Mouse (Mus musculus) neural tube, postnatal 0 days (tissue): Measurements from ENCODE around the gene Olfr1243. TPM values are rescaled to one million over a fixed set of nuclear protein-coding genes. Genes with fewer than 3 reads are reported as not detected.

Experiments
- polyA plus RNA-seq: library from polyadenylated mRNA; unstranded; fragments of >200 nt; fragmentation: Nextera tagmentation; extraction: Ambion mirVana; gene quantifications from 2 replicates; pipeline ENCODE4 v1.2.1, GENCODE M21; 2015

Gene Olfr1243
- polyA plus RNA-seq: not detected in 2 replicates

DNA sequence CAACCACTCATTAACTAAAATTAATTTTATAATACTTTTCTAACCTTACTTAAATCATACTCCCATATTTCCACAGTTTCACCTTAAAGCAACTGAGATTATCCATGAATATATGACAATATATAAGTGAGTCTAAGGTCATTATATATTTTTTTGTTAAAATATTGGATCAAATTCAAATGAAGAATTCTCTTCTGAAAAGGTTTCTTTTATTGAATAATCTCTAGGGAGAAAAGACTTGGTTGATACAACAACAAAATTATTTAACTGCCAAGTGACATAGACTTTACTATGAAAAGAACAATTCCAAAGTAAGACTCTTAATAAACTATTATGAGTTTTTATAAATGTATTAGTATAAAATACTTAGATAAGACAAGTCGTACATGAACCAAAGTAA is at the start of gene Olfr1243:
Gene Olfr1243 (minus strand): TSS at position 101 of the 400 bp plus-strand sequence.

DNA sequence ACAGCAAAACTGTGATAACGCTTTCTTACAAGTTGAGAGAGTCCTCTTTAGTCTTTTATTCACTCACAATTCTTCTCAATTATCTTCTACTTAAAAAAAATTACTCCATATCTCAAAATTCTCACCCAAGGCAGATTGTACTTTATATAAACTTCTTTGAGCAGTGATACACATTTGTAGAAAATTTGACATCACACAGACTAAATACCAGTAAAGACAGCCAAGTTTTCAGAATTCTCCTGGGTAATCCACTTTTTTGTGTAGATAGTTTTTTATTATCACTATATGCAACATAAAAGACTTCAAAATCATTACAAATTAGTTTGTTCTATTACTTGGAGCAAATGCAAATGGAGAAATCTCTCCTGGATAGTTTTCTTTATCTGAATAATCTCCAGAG is 47.1 kb upstream of the Olfr1243 start, which contains the start of gene Olfr1245:
Gene Olfr1245 (minus strand): TSS at position 101 of the 400 bp plus-strand sequence.

DNA sequence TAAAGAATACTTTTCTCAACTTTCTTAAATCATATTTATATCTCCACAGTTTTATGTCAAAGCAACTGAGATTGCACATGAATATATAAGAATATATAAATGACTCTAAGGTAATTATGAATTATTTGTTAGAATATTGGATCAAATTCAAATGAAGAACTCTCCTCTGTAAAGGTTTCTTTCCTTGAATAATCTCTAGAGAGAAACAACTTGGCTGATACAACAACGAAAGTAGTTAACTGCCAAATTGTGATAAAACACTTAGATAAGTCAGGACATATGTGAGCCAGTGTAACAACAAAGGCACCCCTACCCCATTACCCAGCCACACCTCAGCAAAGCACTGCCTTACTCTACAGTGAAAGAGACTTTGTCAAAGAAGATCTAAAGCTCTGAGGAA is 33.1 kb downstream of the Olfr1243 start, which contains the start of gene Olfr1242:
Gene Olfr1242 (minus strand): TSS at position 101 of the 400 bp plus-strand sequence.

DNA sequence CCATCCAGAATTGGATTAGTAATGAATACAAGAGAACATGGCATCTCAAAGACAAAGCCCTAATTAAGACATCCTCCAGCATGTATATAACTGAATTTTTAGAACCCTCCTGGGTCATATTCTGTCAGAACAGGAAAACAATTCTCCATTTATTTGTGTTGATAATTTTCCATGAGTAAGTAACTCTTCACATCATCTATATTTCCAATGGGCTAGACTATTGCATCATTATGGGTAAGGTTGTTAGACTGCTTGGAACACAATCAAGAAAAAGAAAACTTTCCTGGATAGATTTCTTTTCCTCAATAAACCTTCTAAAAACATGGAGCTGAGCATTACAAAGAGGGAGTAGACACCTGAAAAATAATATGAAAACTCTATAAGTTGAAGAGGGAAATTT is 44.3 kb downstream of the Olfr1243 start, which contains the start of gene Olfr1241:
Gene Olfr1241 (minus strand): TSS at position 101 of the 400 bp plus-strand sequence.

Other genes with a start within 250 kb of the Olfr1243 start
- gene Olfr1229, start 243.5 kb downstream of the Olfr1243 start, polyA plus RNA-seq: not detected in 2 replicates
- gene Olfr1230, start 234.2 kb downstream of the Olfr1243 start, polyA plus RNA-seq: not detected in 2 replicates
- not detected in 2 replicates for gene Olfr1231, start 224.4 kb downstream of the Olfr1243 start, polyA plus RNA-seq
- gene Olfr1232, start 201.8 kb downstream of the Olfr1243 start, polyA plus RNA-seq: not detected in 2 replicates
- gene Olfr1233, start 189.1 kb downstream of the Olfr1243 start, polyA plus RNA-seq: not detected in 2 replicates
- gene Olfr1234, start 166.6 kb downstream of the Olfr1243 start, polyA plus RNA-seq: not detected in 2 replicates
- gene Olfr1238, start 121.8 kb downstream of the Olfr1243 start, polyA plus RNA-seq: not detected in 2 replicates
- gene Olfr1239, start 111.1 kb downstream of the Olfr1243 start, polyA plus RNA-seq: not detected in 2 replicates
- not detected in 2 replicates for gene Olfr1240, start 88.5 kb downstream of the Olfr1243 start, polyA plus RNA-seq
- gene Olfr1241, start 44.4 kb downstream of the Olfr1243 start, polyA plus RNA-seq: not detected in 2 replicates
- not detected in 2 replicates for gene Olfr1242, start 33.2 kb downstream of the Olfr1243 start, polyA plus RNA-seq
- gene Olfr1245, start 47.0 kb upstream of the Olfr1243 start, polyA plus RNA-seq: not detected in 2 replicates
- gene Olfr1246, start 61.7 kb upstream of the Olfr1243 start, polyA plus RNA-seq: not detected in 2 replicates
- gene Olfr1247, start 82.6 kb upstream of the Olfr1243 start, polyA plus RNA-seq: not detected in 2 replicates
- not detected in 2 replicates for gene Olfr1248, start 86.8 kb upstream of the Olfr1243 start, polyA plus RNA-seq
- not detected in 2 replicates for gene Olfr1249, start 103.5 kb upstream of the Olfr1243 start, polyA plus RNA-seq
- gene Olfr1250, start 130.0 kb upstream of the Olfr1243 start, polyA plus RNA-seq: not detected in 2 replicates
- gene Olfr1251, start 140.4 kb upstream of the Olfr1243 start, polyA plus RNA-seq: not detected in 2 replicates
- gene Olfr1252, start 193.5 kb upstream of the Olfr1243 start, polyA plus RNA-seq: not detected in 2 replicates
- gene Olfr1253, start 225.6 kb upstream of the Olfr1243 start, polyA plus RNA-seq: not detected in 2 replicates